Mouse (Mus musculus) right cerebral cortex, adult 2 months (tissue): ENCODE results near the gene Atad5.
A peak's percentile ranks its signal among the peaks of the same experiment; 100 is the strongest.
"Not testable (repeated sequence)": the region's sequence is repeated elsewhere in the genome, so short reads cannot be mapped to it uniquely, and the experiment has no call there.

Experiments used
- DNase-seq, 2 experiments: peaks; one replicate each; pipeline ENCODE4 v3.0.0; 2021 to 2022; ENCODE audit warnings: low spot score in 2 of 2

The Atad5 gene

GRCm38 (mm10) chr11:80148974-80149373, 59.8 kb downstream of the Atad5 start:
- not testable (repeated sequence) for DNase-seq

DNA sequence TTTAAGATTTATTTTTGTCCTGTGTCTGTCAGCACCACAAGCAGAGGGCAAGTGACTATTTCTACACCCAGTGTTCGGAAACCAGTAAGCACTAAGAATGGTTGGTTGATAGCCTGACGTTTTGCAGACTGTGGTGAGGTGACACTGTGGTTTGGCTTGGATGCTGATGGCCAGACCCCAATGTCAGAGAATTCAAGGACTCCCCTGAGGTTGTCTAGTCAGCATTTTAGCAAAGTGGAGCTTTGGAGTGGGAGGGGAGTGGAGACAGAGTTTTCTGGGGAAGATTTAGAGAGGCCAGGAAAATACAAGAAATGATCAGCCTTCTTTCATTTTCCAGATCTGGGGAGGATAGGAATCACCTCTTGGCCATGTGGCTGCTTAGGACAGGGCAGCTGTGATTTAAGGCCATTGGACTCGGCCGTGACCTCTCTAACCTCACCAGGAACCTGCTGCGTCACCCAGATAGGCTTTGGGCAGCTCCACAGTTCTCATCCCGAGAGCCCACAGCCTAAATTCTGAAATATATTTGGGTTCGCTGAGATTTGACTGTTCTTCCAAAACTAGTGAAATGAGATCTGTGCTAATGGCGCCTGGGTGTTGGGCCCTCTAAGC, 60.3 kb downstream of the Atad5 start:
- no peak for DNase-seq

- DNase-seq: no peak
Measured at GRCm38 (mm10) chr11:80150566-80150965, 61.4 kb downstream of the Atad5 start.

DNA sequence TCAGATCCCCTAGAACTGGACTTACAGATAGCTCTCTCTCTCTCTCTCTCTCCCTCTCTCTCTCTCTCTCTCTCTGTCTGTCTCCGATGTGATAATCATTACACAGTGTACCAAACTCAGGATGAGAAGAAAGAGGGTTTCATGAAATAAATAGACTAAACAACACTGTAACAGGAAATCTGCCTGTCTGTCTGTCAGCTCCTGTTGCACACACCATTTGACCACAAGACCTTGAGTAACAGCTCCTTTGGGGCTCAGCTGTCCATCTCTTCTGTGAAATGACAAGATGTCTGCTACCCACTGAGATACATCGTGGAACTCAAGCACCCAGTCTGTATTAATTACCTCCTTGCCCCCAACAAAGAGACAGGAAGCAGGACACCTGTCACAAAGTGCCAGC, 62.3 kb downstream of the Atad5 start:
- no peak for DNase-seq

- DNase-seq: no peak
Measured at GRCm38 (mm10) chr11:80152376-80152775, 63.2 kb downstream of the Atad5 start.

GRCm38 (mm10) chr11:80153857-80154495, 64.8 kb downstream of the Atad5 start, which contains the start of gene Adap2:
Gene Adap2, plus strand, starts transcription at chr11:80154105.
- peak; percentile 46 to 63 for DNase-seq

GRCm38 (mm10) chr11:80154501-80154900, 65.3 kb downstream of the Atad5 start:
- no peak for DNase-seq

DNA sequence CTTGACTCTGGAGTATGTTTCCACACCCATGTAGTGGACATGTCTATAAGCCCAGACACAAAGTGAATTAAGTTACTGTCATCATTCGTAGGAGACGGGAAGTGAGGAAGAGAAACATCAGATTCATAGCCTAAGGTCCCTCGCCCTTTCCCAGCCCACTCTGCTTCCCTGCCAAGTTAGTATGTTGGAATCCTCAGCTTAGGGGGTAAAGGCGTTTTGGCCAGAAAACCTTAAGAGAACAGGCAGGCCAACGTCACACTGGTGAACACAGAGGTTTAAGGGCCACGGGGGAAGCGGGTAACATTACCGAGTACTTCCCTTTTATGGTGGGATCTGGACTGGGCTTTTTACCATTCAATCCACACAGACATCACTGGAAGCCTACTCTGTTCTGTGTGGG, 66.3 kb downstream of the Atad5 start:
- DNase-seq: no peak

DNA sequence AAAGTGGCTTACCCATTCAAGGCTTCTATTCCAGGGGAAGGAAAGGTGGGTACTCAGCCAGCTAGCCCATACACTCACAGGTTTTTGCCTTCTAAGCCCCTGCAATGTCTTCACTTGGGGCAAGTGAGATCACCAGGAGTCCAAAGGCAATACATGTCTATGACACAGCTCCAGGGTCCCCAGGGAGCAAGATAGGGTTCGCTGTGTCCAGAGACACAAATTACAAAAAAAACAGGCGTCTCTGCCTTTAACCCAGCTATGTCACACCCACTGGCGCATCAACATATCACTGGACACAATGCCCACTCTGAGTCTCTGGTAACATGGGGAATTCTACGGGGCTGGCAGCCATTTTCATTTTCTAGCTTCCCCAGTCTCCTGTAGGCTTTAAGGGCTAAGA, 66.8 kb downstream of the Atad5 start:
- DNase-seq: no peak

DNA sequence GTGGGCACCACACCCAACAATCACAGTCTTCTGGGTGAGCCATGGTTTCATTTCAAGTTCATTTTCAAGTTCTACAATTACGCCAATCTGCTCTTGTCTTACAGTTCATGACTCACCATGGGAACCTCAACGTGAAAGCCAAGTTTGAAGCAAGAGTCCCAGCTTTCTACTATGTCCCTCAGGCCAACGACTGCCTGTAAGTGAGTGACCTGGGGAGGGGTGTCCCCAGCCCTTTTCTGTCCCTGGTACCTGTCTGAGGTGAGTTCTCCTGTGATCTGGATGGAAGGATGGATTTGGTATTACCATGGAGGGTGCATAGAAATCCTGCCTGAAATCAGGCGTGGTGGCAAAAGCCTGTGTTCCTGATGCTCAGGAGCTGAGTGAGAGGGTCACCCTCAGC, 67.6 kb downstream of the Atad5 start:
- no peak for DNase-seq

DNA sequence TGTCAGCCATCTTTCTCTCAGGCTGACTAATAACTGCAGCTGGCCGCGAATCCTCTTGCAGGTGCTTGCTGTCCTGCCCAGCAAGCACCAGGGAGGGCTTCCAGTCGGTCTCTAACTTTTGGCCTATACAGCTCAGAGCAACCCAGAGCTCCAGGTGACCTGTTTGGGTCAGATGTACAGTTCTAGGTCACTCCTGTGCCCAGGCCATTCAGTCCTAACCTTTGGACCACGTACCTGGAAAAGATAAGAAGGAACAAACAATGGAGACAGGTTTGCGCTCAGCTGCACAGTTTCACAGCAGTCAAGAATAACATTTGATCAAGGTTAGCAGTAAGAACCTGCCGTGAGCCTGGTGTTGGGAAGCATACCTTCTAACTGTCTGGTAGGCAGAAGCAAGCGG, 69.8 kb downstream of the Atad5 start:
- no peak for DNase-seq

GRCm38 (mm10) chr11:80161041-80161440, 71.8 kb downstream of the Atad5 start:
- no peak for DNase-seq

DNA sequence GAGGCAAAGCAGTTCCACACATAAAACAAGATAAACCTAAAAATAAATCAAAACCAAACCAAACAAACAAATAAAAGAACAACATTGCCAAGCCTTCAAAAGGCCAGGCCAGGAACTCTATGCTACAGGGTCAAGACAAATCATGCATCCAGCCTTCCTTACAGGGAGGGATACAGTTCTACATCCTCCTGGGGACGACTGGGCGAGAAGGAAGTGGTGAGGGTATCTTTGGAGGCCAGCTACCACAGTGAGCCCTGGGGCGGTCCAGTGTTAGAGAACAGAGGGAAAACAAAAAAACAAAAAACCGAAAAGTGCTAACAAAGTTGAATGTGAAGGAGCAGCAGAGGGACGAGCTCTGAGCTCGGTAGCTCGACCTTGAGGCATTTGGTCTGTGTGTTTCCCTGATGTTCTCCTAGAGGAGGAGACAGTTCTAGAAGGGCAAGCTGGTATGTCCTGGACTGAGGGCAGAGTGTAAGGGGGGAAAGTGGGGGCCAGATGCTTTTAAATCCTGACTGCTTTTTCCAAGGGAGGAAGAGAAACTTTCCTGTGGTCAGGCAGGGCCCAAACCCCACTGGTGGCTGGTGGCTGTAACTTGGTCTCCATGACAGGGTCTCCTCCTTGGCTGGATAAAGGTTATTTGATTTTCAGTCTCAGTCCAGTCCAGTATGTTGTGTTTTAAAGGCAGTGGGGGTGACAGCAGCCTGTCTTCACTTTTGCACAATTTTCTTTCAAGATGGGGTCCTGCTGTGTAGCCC, 74.3 kb downstream of the Atad5 start:
- DNase-seq: no peak

DNA sequence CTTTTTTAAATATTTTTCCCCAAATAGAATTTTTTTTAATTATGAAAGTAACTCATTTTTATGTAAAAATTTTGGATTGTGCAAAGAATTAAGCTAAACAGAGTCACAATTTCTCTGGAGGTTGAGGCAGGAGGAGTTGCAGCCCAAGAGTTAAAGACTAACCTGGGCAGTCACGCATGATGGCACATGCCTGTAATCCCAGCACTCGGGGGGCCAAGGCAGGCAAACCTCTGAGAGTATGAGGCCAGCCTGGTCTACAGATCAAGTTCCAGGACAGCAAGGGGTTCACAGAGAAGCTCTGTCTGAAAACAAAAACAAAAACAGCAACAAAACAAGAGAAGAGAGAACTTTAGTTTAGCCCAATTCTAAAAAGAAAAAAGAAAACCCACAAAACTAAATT, 75.0 kb downstream of the Atad5 start:
- no peak for DNase-seq

GRCm38 (mm10) chr11:80168121-80168520, 78.9 kb downstream of the Atad5 start:
- no peak for DNase-seq

DNA sequence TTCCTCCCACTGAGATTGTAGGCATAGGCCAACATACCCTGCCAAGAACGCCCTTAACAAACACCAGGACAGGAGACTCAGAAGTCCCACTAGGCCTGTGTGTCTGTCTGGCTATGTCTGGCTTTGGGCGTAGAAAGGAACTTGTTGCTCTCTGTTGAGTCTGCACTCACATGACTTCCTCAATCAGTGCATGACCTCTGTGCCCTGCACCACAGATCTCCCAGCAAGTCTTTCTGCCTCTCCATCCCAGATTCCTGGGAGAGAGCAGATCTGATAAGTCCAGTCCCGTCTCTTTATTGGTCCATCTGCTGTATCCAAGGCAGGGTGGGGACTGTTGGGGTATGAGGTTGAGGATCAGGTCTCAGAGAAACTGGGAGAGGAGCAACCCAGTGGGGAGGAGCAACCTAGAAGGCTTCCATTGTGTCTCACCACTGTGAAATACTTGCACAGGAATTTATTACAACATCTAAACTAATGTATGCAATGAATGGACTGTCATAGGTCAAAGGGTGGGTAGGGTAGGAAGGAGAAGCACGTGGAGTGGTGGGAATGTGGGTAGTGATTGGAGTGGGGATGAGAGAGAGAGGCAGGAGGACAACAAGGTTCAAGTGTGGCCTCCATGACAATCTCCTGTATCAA, 79.5 kb downstream of the Atad5 start:
- no peak for DNase-seq

GRCm38 (mm10) chr11:80169629-80170028, 80.4 kb downstream of the Atad5 start:
- no peak for DNase-seq

DNA sequence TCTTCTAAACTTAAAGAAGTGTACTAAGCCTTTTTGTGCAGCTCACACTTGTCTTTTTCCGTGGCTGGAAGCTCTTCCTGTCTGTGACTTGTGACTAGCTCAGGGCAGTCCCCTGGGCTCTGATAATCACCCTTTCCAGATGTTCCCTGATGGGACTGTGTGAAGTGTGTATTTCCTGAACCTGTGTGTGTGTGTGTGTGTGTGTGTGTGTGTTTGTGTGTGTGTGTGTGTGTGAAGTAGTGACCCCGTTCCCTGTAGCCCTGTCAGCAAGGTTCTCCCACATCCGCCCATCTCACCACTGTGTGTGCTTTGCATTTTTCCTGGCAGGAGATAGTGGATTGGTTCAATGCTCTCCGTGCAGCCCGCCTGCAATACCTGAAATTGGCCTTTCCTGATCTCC, 81.2 kb downstream of the Atad5 start:
- DNase-seq: no peak

DNA sequence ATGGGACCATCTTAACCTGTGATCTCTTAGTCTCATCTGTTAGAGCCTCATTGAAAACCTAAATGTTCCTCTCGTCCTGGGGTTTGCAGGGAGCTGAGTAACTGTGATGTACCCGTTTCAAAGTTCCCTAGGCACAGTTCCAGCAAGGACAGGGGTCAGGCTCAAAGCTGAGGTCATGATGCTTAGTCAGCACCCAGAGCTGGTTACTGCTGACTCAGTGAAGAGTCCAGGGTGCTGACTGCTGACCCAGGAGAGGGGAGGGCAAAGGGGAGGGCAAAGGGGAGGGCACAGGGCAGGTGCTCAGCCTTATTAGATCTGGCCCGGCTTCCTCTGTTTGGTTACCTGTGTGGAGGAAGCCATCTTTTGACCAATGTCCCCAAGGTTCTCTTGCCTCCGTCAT, 82.7 kb downstream of the Atad5 start:
- DNase-seq: no peak

- DNase-seq: no peak
Measured at GRCm38 (mm10) chr11:80173963-80174670, 84.9 kb downstream of the Atad5 start.

GRCm38 (mm10) chr11:80176911-80177895, 88.0 kb downstream of the Atad5 start:
- no peak for DNase-seq
